Mouse (Mus musculus) ES-Bruce4 (cell line): ENCODE results near the gene Kat5. TPM values are rescaled to one million over a fixed set of nuclear protein-coding genes. Genes with fewer than 3 reads are reported as not detected.

Experiments
- H3K27ac ChIP-seq: 2 replicates; pipeline ENCODE4 v1.5.1; 2012; ENCODE audit warnings: low read length, inconsistent platforms; ENCODE audit not compliant: insufficient read depth
- H3K27me3 ChIP-seq: 2 replicates; pipeline ENCODE4 v1.6.1; 2012; ENCODE audit warnings: mild to moderate bottlenecking, low read length, inconsistent platforms; ENCODE audit not compliant: control insufficient read depth, poor library complexity, insufficient read depth, severe bottlenecking
- H3K36me3 ChIP-seq: 2 replicates; pipeline ENCODE4 v1.6.1; 2012; ENCODE audit warnings: inconsistent platforms, mild to moderate bottlenecking, low read length, moderate library complexity; ENCODE audit not compliant: control insufficient read depth, poor library complexity, insufficient read depth, severe bottlenecking
- H3K4me1 ChIP-seq: one replicate; pipeline ENCODE4 v1.8.1; 2011; ENCODE audit warnings: low read length; ENCODE audit not compliant: control insufficient read depth, insufficient read depth
- H3K4me3 ChIP-seq: 2 replicates; pipeline ENCODE4 v1.5.1; 2011; ENCODE audit warnings: low read depth, mild to moderate bottlenecking, low read length
- H3K9ac ChIP-seq: 2 replicates; pipeline ENCODE4 v1.6.1; 2012; ENCODE audit warnings: low read depth, mild to moderate bottlenecking, inconsistent platforms; ENCODE audit not compliant: poor library complexity, severe bottlenecking
- H3K9me3 ChIP-seq: replicated peaks from 2 replicates; pipeline ENCODE4 v1.6.1; 2012; ENCODE audit warnings: mild to moderate bottlenecking, low read length, inconsistent platforms; ENCODE audit not compliant: control insufficient read depth, poor library complexity, insufficient read depth, severe bottlenecking
- CTCF ChIP-seq: IDR thresholded peaks from one replicate; pipeline ENCODE4 v1.8.1; 2011; ENCODE audit warnings: low read depth, low read length
- EP300 ChIP-seq: IDR thresholded peaks from 2 replicates; pipeline ENCODE4 v1.6.1; 2011; ENCODE audit warnings: low read depth, low read length; ENCODE audit not compliant: insufficient read depth
- POLR2A ChIP-seq: IDR thresholded peaks from one replicate; pipeline ENCODE4 v1.8.1; 2011; ENCODE audit warnings: low read length; ENCODE audit not compliant: insufficient read depth
- polyA plus RNA-seq: library from polyadenylated mRNA; stranded (reverse); fragments of >200 nt; gene quantifications from 2 replicates; pipeline ENCODE4 v1.2.4, GENCODE M21; 2011; ENCODE audit warnings: low read depth; ENCODE audit not compliant: missing spikeins, insufficient read depth, insufficient read length

Gene Kat5
- polyA plus RNA-seq, 1 experiment: 50.9 TPM

GRCm38 (mm10) chr19:5589159-5589558, 20.9 kb downstream of the Kat5 start:
- Histone ChIP-seq H3K27me3 (no peaks in the 10 kb centered on the region), H3K27ac (no peak overlapping the region), H3K4me1 (no peaks in the 10 kb centered on the region), H3K9ac (no peak overlapping the region), H3K9me3 (no peaks in the 10 kb centered on the region), H3K4me3 (no peak overlapping the region), H3K36me3 (no peaks in the 10 kb centered on the region)
- TF ChIP-seq POLR2A (no peak), CTCF (peak; percentile 11), EP300 (no peak)

- H3K27me3 ChIP-seq: no peaks in the 10 kb centered on the region
- H3K27ac ChIP-seq: no peak overlapping the region
- peaks cover 2% of the 10 kb centered on the region for H3K4me1 ChIP-seq
- TF ChIP-seq POLR2A (no peak), EP300 (no peak), CTCF (no peak)
- H3K36me3 ChIP-seq: no peaks in the 10 kb centered on the region
- H3K9me3 ChIP-seq: no peaks in the 10 kb centered on the region
- no peak overlapping the region for H3K4me3 ChIP-seq
- no peak overlapping the region for H3K9ac ChIP-seq
These were observed 28.0 kb downstream of the Kat5 start for GRCm38 (mm10) chr19:5581995-5582394.

- H3K27ac ChIP-seq: no peak overlapping the region
- H3K9ac ChIP-seq: no peak overlapping the region
- no peaks in the 10 kb centered on the region for H3K9me3 ChIP-seq
- H3K4me1 ChIP-seq: peaks cover 2% of the 10 kb centered on the region
- no peaks in the 10 kb centered on the region for H3K36me3 ChIP-seq
- TF ChIP-seq EP300 (no peak), POLR2A (no peak), CTCF (no peak)
- H3K27me3 ChIP-seq: no peaks in the 10 kb centered on the region
- H3K4me3 ChIP-seq: no peak overlapping the region
These were observed 29.3 kb downstream of the Kat5 start for GRCm38 (mm10) chr19:5580776-5581175.

GRCm38 (mm10) chr19:5579971-5580370, 30.1 kb downstream of the Kat5 start:
- H3K9me3 ChIP-seq: no peaks in the 10 kb centered on the region
- H3K4me1 ChIP-seq: peaks cover 2% of the 10 kb centered on the region
- TF ChIP-seq POLR2A (no peak), CTCF (no peak), EP300 (0 out of 2 replicates have a peak, but pooled peaks have one; percentile 18)
- no peaks in the 10 kb centered on the region for H3K27me3 ChIP-seq
- H3K27ac ChIP-seq: peak overlapping the region; percentile 62
- no peak overlapping the region for H3K4me3 ChIP-seq
- no peaks in the 10 kb centered on the region for H3K36me3 ChIP-seq
- H3K9ac ChIP-seq: no peak overlapping the region

- no peaks in the 10 kb centered on the region for H3K9me3 ChIP-seq
- H3K4me3 ChIP-seq: no peak overlapping the region
- H3K4me1 ChIP-seq: no peaks in the 10 kb centered on the region
- TF ChIP-seq POLR2A (no peak), CTCF (no peak), EP300 (no peak)
- no peaks in the 10 kb centered on the region for H3K36me3 ChIP-seq
- no peak overlapping the region for H3K27ac ChIP-seq
- no peak overlapping the region for H3K9ac ChIP-seq
- no peaks in the 10 kb centered on the region for H3K27me3 ChIP-seq
These were observed 34.7 kb downstream of the Kat5 start for GRCm38 (mm10) chr19:5575336-5575735.

GRCm38 (mm10) chr19:5572331-5573125, 37.5 kb downstream of the Kat5 start:
- H3K9ac ChIP-seq: no peak overlapping the region
- no peaks in the 10 kb centered on the region for H3K4me1 ChIP-seq
- no peak overlapping the region for H3K27ac ChIP-seq
- TF ChIP-seq CTCF: no peak
- TF ChIP-seq POLR2A: no peak
- TF ChIP-seq EP300: no peak
- H3K27me3 ChIP-seq: no peaks in the 10 kb centered on the region
- H3K9me3 ChIP-seq: no peaks in the 10 kb centered on the region
- no peaks in the 10 kb centered on the region for H3K36me3 ChIP-seq
- H3K4me3 ChIP-seq: no peak overlapping the region
